Mouse (Mus musculus): Measurements from ENCODE around the gene Ppfibp1. TPM values are rescaled to one million over a fixed set of nuclear protein-coding genes. Genes with fewer than 3 reads are reported as not detected.

The Ppfibp1 gene
- polyA plus RNA-seq, 1 experiment from 2014 or later = 45.7 TPM

GRCm38 (mm10) chr6:146944830-146945229 is 56.5 kb downstream of the Ppfibp1 start:
- WGBS = 67% methylated on average over 4 of the region's 4 CpGs
- DNase-seq (ENCODE audit: low spot score) (no peak), ATAC-seq (replicated peaks; ENCODE audit: insufficient number of reproducible peaks, low FRiP score, low TSS enrichment, low read depth) (no peak)
- Histone ChIP-seq H3K4me3 (ENCODE audit: low read depth, low read length) (no peak overlapping the region), H3K36me3 (replicated peaks; ENCODE audit: control insufficient read depth, insufficient read depth, low read depth, low read length) (no peaks in the 10 kb centered on the region), H3K4me1 (ENCODE audit: control insufficient read depth, insufficient read depth, low read length) (0 out of 2 replicates have a peak, but pooled peaks cover 3% of the 10 kb centered on the region), H3K4me2 (ENCODE audit: low read depth, low read length) (no peak overlapping the region), H3K27me3 (ENCODE audit: control insufficient read depth, insufficient read depth, low read length) (no peaks in the 10 kb centered on the region), H3K27ac (replicated peaks; ENCODE audit: low read depth, low read length) (no peak overlapping the region), H3K9me3 (replicated peaks; ENCODE audit: control insufficient read depth, low read length) (no peaks in the 10 kb centered on the region), H3K9ac (replicated peaks; ENCODE audit: low read length) (no peak overlapping the region)

- WGBS = 77% methylated on average over 6 of the region's 6 CpGs
- no peak overlapping the region for H3K9ac ChIP-seq (replicated peaks; ENCODE audit: low read length)
- H3K4me3 ChIP-seq (ENCODE audit: low read depth, low read length) = no peak overlapping the region
- H3K9me3 ChIP-seq (replicated peaks; ENCODE audit: control insufficient read depth, low read length) = no peaks in the 10 kb centered on the region
- H3K27me3 ChIP-seq (ENCODE audit: control insufficient read depth, insufficient read depth, low read length) = no peaks in the 10 kb centered on the region
- H3K4me2 ChIP-seq (ENCODE audit: low read depth, low read length) = no peak overlapping the region
- ATAC-seq (replicated peaks; ENCODE audit: insufficient number of reproducible peaks, low FRiP score, low TSS enrichment, low read depth) = no peak
- no peak overlapping the region for H3K27ac ChIP-seq (replicated peaks; ENCODE audit: low read depth, low read length)
- no peaks in the 10 kb centered on the region for H3K36me3 ChIP-seq (replicated peaks; ENCODE audit: control insufficient read depth, insufficient read depth, low read depth, low read length)
- 0 out of 2 replicates have a peak, but pooled peaks cover 3% of the 10 kb centered on the region for H3K4me1 ChIP-seq (ENCODE audit: control insufficient read depth, insufficient read depth, low read length)
- DNase-seq (ENCODE audit: low spot score) = no peak
These were observed 58.2 kb downstream of the Ppfibp1 start for GRCm38 (mm10) chr6:146946327-146947029.

- ATAC-seq (replicated peaks; ENCODE audit: insufficient number of reproducible peaks, low FRiP score, low TSS enrichment, low read depth) (no peak), DNase-seq (ENCODE audit: low spot score) (no peak)
- Histone ChIP-seq H3K27ac (replicated peaks; ENCODE audit: low read depth, low read length) (no peak overlapping the region), H3K9me3 (replicated peaks; ENCODE audit: control insufficient read depth, low read length) (no peaks in the 10 kb centered on the region), H3K27me3 (ENCODE audit: control insufficient read depth, insufficient read depth, low read length) (no peaks in the 10 kb centered on the region), H3K36me3 (replicated peaks; ENCODE audit: control insufficient read depth, insufficient read depth, low read depth, low read length) (no peaks in the 10 kb centered on the region), H3K4me3 (ENCODE audit: low read depth, low read length) (no peak overlapping the region), H3K4me1 (ENCODE audit: control insufficient read depth, insufficient read depth, low read length) (0 out of 2 replicates have a peak, but pooled peaks cover 3% of the 10 kb centered on the region), H3K4me2 (ENCODE audit: low read depth, low read length) (no peak overlapping the region), H3K9ac (replicated peaks; ENCODE audit: low read length) (no peak overlapping the region)
- 69% methylated on average over 4 of the region's 4 CpGs for WGBS
These were observed 58.9 kb downstream of the Ppfibp1 start for GRCm38 (mm10) chr6:146947186-146947585.

GRCm38 (mm10) chr6:146949682-146950453 is 61.6 kb downstream of the Ppfibp1 start:
- WGBS = 53% methylated on average over 10 of the region's 10 CpGs
- H3K9ac ChIP-seq (replicated peaks; ENCODE audit: low read length) = no peak overlapping the region
- DNase-seq (ENCODE audit: low spot score) (no peak), ATAC-seq (replicated peaks; ENCODE audit: insufficient number of reproducible peaks, low FRiP score, low TSS enrichment, low read depth) (no peak)
- 0 out of 2 replicates have a peak, but pooled peaks cover 3% of the 10 kb centered on the region for H3K4me1 ChIP-seq (ENCODE audit: control insufficient read depth, insufficient read depth, low read length)
- no peaks in the 10 kb centered on the region for H3K27me3 ChIP-seq (ENCODE audit: control insufficient read depth, insufficient read depth, low read length)
- no peaks in the 10 kb centered on the region for H3K36me3 ChIP-seq (replicated peaks; ENCODE audit: control insufficient read depth, insufficient read depth, low read depth, low read length)
- no peak overlapping the region for H3K27ac ChIP-seq (replicated peaks; ENCODE audit: low read depth, low read length)
- H3K4me3 ChIP-seq (ENCODE audit: low read depth, low read length) = no peak overlapping the region
- H3K4me2 ChIP-seq (ENCODE audit: low read depth, low read length) = no peak overlapping the region
- H3K9me3 ChIP-seq (replicated peaks; ENCODE audit: control insufficient read depth, low read length) = no peaks in the 10 kb centered on the region

- H3K4me1 ChIP-seq (ENCODE audit: control insufficient read depth, insufficient read depth, low read length) = 0 out of 2 replicates have a peak, but pooled peaks cover 3% of the 10 kb centered on the region
- ATAC-seq (replicated peaks; ENCODE audit: insufficient number of reproducible peaks, low FRiP score, low TSS enrichment, low read depth) = no peak
- H3K27me3 ChIP-seq (ENCODE audit: control insufficient read depth, insufficient read depth, low read length) = no peaks in the 10 kb centered on the region
- no peak overlapping the region for H3K9ac ChIP-seq (replicated peaks; ENCODE audit: low read length)
- 4% methylated on average over 1 of the region's 1 CpGs for WGBS
- H3K27ac ChIP-seq (replicated peaks; ENCODE audit: low read depth, low read length) = no peak overlapping the region
- no peak overlapping the region for H3K4me3 ChIP-seq (ENCODE audit: low read depth, low read length)
- no peak overlapping the region for H3K4me2 ChIP-seq (ENCODE audit: low read depth, low read length)
- no peak for DNase-seq (ENCODE audit: low spot score)
- H3K36me3 ChIP-seq (replicated peaks; ENCODE audit: control insufficient read depth, insufficient read depth, low read depth, low read length) = no peaks in the 10 kb centered on the region
- H3K9me3 ChIP-seq (replicated peaks; ENCODE audit: control insufficient read depth, low read length) = no peaks in the 10 kb centered on the region
These were observed 62.2 kb downstream of the Ppfibp1 start for GRCm38 (mm10) chr6:146950454-146950832.

GRCm38 (mm10) chr6:146954258-146954657 is 66.0 kb downstream of the Ppfibp1 start, which contains the start of gene 1700034J05Rik:
1700034J05Rik (minus strand) TSS chr6:146954422.
- 90% methylated on average over 1 of the region's 1 CpGs for WGBS
- DNase-seq (ENCODE audit: low spot score) (no peak), ATAC-seq (replicated peaks; ENCODE audit: insufficient number of reproducible peaks, low FRiP score, low TSS enrichment, low read depth) (no peak)
- Histone ChIP-seq H3K4me1 (ENCODE audit: control insufficient read depth, insufficient read depth, low read length) (no peaks in the 10 kb centered on the region), H3K4me3 (ENCODE audit: low read depth, low read length) (no peak within 1 kb of the TSS), H3K27ac (replicated peaks; ENCODE audit: low read depth, low read length) (no peak within 1 kb of the TSS), H3K4me2 (ENCODE audit: low read depth, low read length) (no peak within 1 kb of the TSS), H3K27me3 (ENCODE audit: control insufficient read depth, insufficient read depth, low read length) (no peaks in the 10 kb centered on the region), H3K9ac (replicated peaks; ENCODE audit: low read length) (no peak within 1 kb of the TSS), H3K36me3 (replicated peaks; ENCODE audit: control insufficient read depth, insufficient read depth, low read depth, low read length) (no peaks in the 10 kb centered on the region), H3K9me3 (replicated peaks; ENCODE audit: control insufficient read depth, low read length) (no peaks in the 10 kb centered on the region)

GRCm38 (mm10) chr6:146955475-146955874 is 67.2 kb downstream of the Ppfibp1 start:
- Histone ChIP-seq H3K27me3 (ENCODE audit: control insufficient read depth, insufficient read depth, low read length) (no peaks in the 10 kb centered on the region), H3K27ac (replicated peaks; ENCODE audit: low read depth, low read length) (no peak overlapping the region), H3K4me1 (ENCODE audit: control insufficient read depth, insufficient read depth, low read length) (no peaks in the 10 kb centered on the region), H3K36me3 (replicated peaks; ENCODE audit: control insufficient read depth, insufficient read depth, low read depth, low read length) (no peaks in the 10 kb centered on the region), H3K9ac (replicated peaks; ENCODE audit: low read length) (no peak overlapping the region), H3K4me2 (ENCODE audit: low read depth, low read length) (no peak overlapping the region), H3K9me3 (replicated peaks; ENCODE audit: control insufficient read depth, low read length) (no peaks in the 10 kb centered on the region), H3K4me3 (ENCODE audit: low read depth, low read length) (no peak overlapping the region)
- 67% methylated on average over 1 of the region's 1 CpGs for WGBS
- ATAC-seq (replicated peaks; ENCODE audit: insufficient number of reproducible peaks, low FRiP score, low TSS enrichment, low read depth) (no peak), DNase-seq (ENCODE audit: low spot score) (no peak)

- Histone ChIP-seq H3K4me2 (ENCODE audit: low read depth, low read length) (no peak overlapping the region), H3K36me3 (replicated peaks; ENCODE audit: control insufficient read depth, insufficient read depth, low read depth, low read length) (no peaks in the 10 kb centered on the region), H3K9ac (replicated peaks; ENCODE audit: low read length) (no peak overlapping the region), H3K9me3 (replicated peaks; ENCODE audit: control insufficient read depth, low read length) (no peaks in the 10 kb centered on the region), H3K27ac (replicated peaks; ENCODE audit: low read depth, low read length) (no peak overlapping the region), H3K4me3 (ENCODE audit: low read depth, low read length) (no peak overlapping the region), H3K4me1 (ENCODE audit: control insufficient read depth, insufficient read depth, low read length) (no peaks in the 10 kb centered on the region), H3K27me3 (ENCODE audit: control insufficient read depth, insufficient read depth, low read length) (no peaks in the 10 kb centered on the region)
- peak; percentile 31 for DNase-seq (ENCODE audit: low spot score)
- ATAC-seq (replicated peaks; ENCODE audit: insufficient number of reproducible peaks, low FRiP score, low TSS enrichment, low read depth) = 0 out of 2 replicates have a peak, but pooled peaks have one; percentile 58
- WGBS = 25% methylated on average over 12 of the region's 12 CpGs
These were observed 67.6 kb downstream of the Ppfibp1 start for GRCm38 (mm10) chr6:146955896-146956295.
